Mouse (Mus musculus) liver, embryonic 14.5 days (tissue): ENCODE results near the gene Edaradd. TPM values are rescaled to one million over a fixed set of nuclear protein-coding genes. Genes with fewer than 3 reads are reported as not detected.

Source experiments
- ATAC-seq: fragments of 200-750 bp; cut with Nextera tagmentation; 2 replicates; pipeline ENCODE4 v1.8.0; 2017; ENCODE audit warnings: moderate number of reproducible peaks, mild to moderate bottlenecking, moderate library complexity; ENCODE audit not compliant: insufficient read depth
- DNase-seq, 3 experiments: peaks; one replicate each; pipeline ENCODE4 v3.0.0-alpha.2; 2012 to 2013; ENCODE audit warnings: low read depth in 3 of 3, low spot score in 3 of 3
- H3K27ac ChIP-seq: fragments of 300-500 bp; sonication (generic); 2 replicates; pipeline ENCODE4 v1.5.1; 2014; ENCODE audit warnings: moderate library complexity, mild to moderate bottlenecking, control low read depth, inconsistent platforms
- H3K27me3 ChIP-seq: fragments of 300-500 bp; sonication (generic); 2 replicates; pipeline ENCODE4 v1.6.1; 2014; ENCODE audit warnings: mild to moderate bottlenecking, low read length, moderate library complexity; ENCODE audit not compliant: control insufficient read depth, insufficient read depth
- H3K36me3 ChIP-seq: fragments of 300-500 bp; sonication (generic); replicated peaks from 2 replicates; pipeline ENCODE4 v1.6.1; 2014; ENCODE audit warnings: low read depth; ENCODE audit not compliant: control insufficient read depth, insufficient read depth
- H3K4me1 ChIP-seq, 2 experiments: fragments of 200-500 bp in 1 of 2; fragments of 300-500 bp in 1 of 2; sonication (generic) in 1 of 2; replicated peaks; 2 replicates each; pipeline ENCODE4 v1.6.1; 2012 to 2014; ENCODE audit warnings: antibody characterized with exemption in 1 of 2, inconsistent platforms in 1 of 2, low read length in 1 of 2; ENCODE audit not compliant: control insufficient read depth in 2 of 2, insufficient read depth in 2 of 2
- H3K4me2 ChIP-seq: fragments of 300-500 bp; sonication (generic); 2 replicates; pipeline ENCODE4 v1.6.1; 2014; ENCODE audit warnings: low read depth, mild to moderate bottlenecking, control low read depth, moderate library complexity
- H3K4me3 ChIP-seq, 2 experiments: fragments of 200-500 bp in 1 of 2; fragments of 300-500 bp in 1 of 2; sonication (generic) in 1 of 2; 2 replicates each; pipeline ENCODE4 v1.5.1; 2012 to 2014; ENCODE audit warnings: low read depth in 2 of 2, low read length in 2 of 2, mild to moderate bottlenecking in 2 of 2, control low read depth in 1 of 2, inconsistent platforms in 1 of 2, moderate library complexity in 1 of 2; ENCODE audit not compliant: insufficient read depth in 1 of 2
- H3K9ac ChIP-seq: fragments of 300-500 bp; sonication (generic); replicated peaks from 2 replicates; pipeline ENCODE4 v1.6.1; 2014; ENCODE audit warnings: mild to moderate bottlenecking, control low read depth, moderate library complexity
- H3K9me3 ChIP-seq: fragments of 300-500 bp; sonication (generic); 2 replicates; pipeline ENCODE4 v1.6.1; 2016; ENCODE audit warnings: low read length, mixed read lengths; ENCODE audit not compliant: control insufficient read depth
- CTCF ChIP-seq: IDR thresholded peaks from 2 replicates; pipeline ENCODE4 v1.5.1; 2016; ENCODE audit warnings: antibody characterized with exemption, low read depth, control low read depth
- EP300 ChIP-seq: IDR thresholded peaks from 2 replicates; pipeline ENCODE4 v1.6.1; 2016; ENCODE audit warnings: antibody characterized with exemption, low read depth
- WGBS: fragments of 180-500 bp; shearing (Covaris S2); extraction: QIAGEN DNeasy Blood & Tissue Kit; methylation state at CpG from one replicate; pipeline ENCODE4 v1.1.7; 2014; ENCODE audit not compliant: insufficient replicate concordance; 5-methylcytosine and 5-hydroxymethylcytosine counted together
- polyA plus RNA-seq, 2 experiments: library from polyadenylated mRNA; depleted of rRNA in 1 of 2; stranded (reverse) in 1 of 2; unstranded in 1 of 2; fragments of >200 nt; fragmentation: Nextera tagmentation in 1 of 2; extraction: Ambion mirVana in 1 of 2; gene quantifications; 2 replicates each; pipeline versions ENCODE4 v1.2.1 to v1.2.3; 2012 to 2014

The Edaradd gene
- polyA plus RNA-seq, 2 experiments, result 0.04 to 0.05 TPM

- Histone ChIP-seq H3K9me3 (no peaks in the 10 kb centered on the region), H3K4me2 (no peak overlapping the region), H3K4me3 (no peak overlapping the region), H3K27me3 (no peaks in the 10 kb centered on the region), H3K27ac (no peak overlapping the region), H3K9ac (no peak overlapping the region), H3K36me3 (peaks cover 2% of the 10 kb centered on the region; the same call in 1 of the 2 replicates), H3K4me1 (peaks cover 0 to under 1% of the 10 kb centered on the region in 2 experiments; a peak in 2 of 4 replicates)
- ATAC-seq, result no peak
- DNase-seq, result no peak
- TF ChIP-seq CTCF (no peak), EP300 (no peak)
- 72% methylated on average over 7 of the region's 7 CpGs for WGBS
Measured at GRCm38 (mm10) chr13:12454686-12455390, 65.4 kb downstream of the Edaradd start.

DNA sequence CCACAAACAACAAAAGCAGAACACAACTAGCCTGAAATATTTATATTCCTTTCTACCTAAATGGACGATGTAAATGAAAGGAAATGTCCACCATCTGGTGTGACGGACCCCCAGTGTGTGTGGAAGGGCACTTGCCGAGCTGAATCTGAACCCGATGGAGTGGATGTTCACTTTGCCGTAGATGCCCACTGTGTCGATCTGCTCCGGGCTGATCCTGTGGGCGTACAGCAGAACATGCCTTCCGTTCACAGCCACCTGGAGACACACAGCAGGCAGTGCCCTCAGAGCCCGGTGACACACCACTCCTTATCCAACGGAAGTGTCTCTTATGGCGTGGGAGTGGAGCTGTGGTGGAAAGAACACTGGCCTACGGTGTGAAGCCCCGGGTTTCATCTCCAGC is 67.1 kb downstream of the Edaradd start:
- TF ChIP-seq EP300, result no peak
- no peak for TF ChIP-seq CTCF
- H3K9me3 ChIP-seq, result no peaks in the 10 kb centered on the region
- ATAC-seq, result no peak
- 81% methylated on average over 14 of the region's 14 CpGs for WGBS
- no peak overlapping the region for H3K4me2 ChIP-seq
- DNase-seq, result no peak
- H3K27ac ChIP-seq, result no peak overlapping the region
- no peak overlapping the region for H3K4me3 ChIP-seq
- H3K36me3 ChIP-seq, result peaks cover 2% of the 10 kb centered on the region; the same call in 1 of the 2 replicates
- H3K4me1 ChIP-seq, result no peaks in the 10 kb centered on the region
- H3K9ac ChIP-seq, result no peak overlapping the region
- H3K27me3 ChIP-seq, result no peaks in the 10 kb centered on the region

GRCm38 (mm10) chr13:12442008-12442587 is 78.1 kb downstream of the Edaradd start:
- Histone ChIP-seq H3K27ac (no peak overlapping the region), H3K27me3 (no peaks in the 10 kb centered on the region), H3K4me3 (no peak overlapping the region), H3K4me1 (no peaks in the 10 kb centered on the region), H3K36me3 (peaks cover 26% of the 10 kb centered on the region), H3K9ac (no peak overlapping the region), H3K4me2 (no peak overlapping the region), H3K9me3 (no peaks in the 10 kb centered on the region)
- ATAC-seq, result no peak
- 67% methylated on average over 2 of the region's 2 CpGs for WGBS
- no peak for DNase-seq
- TF ChIP-seq EP300 (no peak), CTCF (no peak)

DNA sequence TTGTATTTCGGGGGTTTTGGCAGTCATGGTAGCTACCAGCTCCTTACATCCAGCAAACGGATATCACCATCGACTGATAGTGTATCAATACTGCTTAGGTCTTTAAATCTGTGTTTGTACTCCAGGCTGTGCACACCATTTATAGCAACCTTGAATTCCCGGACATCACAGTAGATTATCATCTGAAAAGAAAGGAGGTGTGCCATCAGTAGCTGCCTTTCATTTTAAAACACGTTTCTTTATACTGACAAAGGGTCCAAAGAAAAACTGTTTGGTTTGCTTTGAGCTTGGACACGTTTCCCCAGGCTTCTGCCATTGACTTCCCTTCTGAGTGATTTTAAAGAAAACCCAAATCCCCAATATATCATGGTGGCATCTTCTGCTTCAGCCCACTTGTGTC is 79.4 kb downstream of the Edaradd start:
- TF ChIP-seq CTCF (no peak), EP300 (no peak)
- no peak for ATAC-seq
- peaks cover 28% of the 10 kb centered on the region for H3K36me3 ChIP-seq

DNA sequence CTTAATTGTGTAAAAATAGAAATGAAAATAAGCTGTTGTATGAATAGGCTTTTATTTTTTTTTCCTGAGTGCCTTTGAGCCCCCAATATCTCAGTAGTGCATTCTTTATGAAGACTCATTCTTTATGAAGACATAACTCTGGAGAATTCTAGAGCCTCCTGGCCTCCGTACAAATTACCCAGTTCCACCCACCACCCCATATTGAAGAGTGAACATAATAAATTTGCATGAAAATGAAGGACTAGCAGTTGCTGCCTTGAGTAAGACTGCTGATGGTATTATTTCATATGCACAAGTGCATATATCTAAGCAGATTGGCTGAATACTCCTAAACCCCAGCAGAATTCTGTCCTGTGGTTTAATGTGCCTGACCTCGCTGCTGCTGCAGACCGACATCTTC is 80.7 kb downstream of the Edaradd start:
- Histone ChIP-seq H3K4me1 (no peaks in the 10 kb centered on the region), H3K27me3 (no peaks in the 10 kb centered on the region), H3K4me2 (no peak overlapping the region), H3K36me3 (peaks cover 39% of the 10 kb centered on the region), H3K27ac (no peak overlapping the region), H3K4me3 (no peak overlapping the region), H3K9ac (no peak overlapping the region), H3K9me3 (no peaks in the 10 kb centered on the region)
- DNase-seq, result no peak
- ATAC-seq, result no peak
- TF ChIP-seq CTCF (no peak), EP300 (no peak)
- 89% methylated on average over 3 of the region's 3 CpGs for WGBS

More for the DNA sequence above, 79.4 kb downstream of the Edaradd start:
- no peaks in the 10 kb centered on the region for H3K9me3 ChIP-seq
- DNase-seq, result no peak
- no peak overlapping the region for H3K4me2 ChIP-seq
- 75% methylated on average over 6 of the region's 6 CpGs for WGBS
- no peak overlapping the region for H3K9ac ChIP-seq
- no peak overlapping the region for H3K4me3 ChIP-seq
- no peaks in the 10 kb centered on the region for H3K4me1 ChIP-seq
- H3K27me3 ChIP-seq, result no peaks in the 10 kb centered on the region
- no peak overlapping the region for H3K27ac ChIP-seq
